ENCODE assay signal across 8 mouse cellular contexts in genomic region chr11:61620254-61620670, GRCm38 (mm10). TPM values are rescaled to one million over a fixed set of nuclear protein-coding genes. Genes with fewer than 3 reads are reported as not detected.
DNase-seq lines count a peak whose midpoint lies in the region; ATAC-seq and TF ChIP-seq lines count a peak whose summit lies in the region.

No protein-coding gene starts in this region.

- ATAC-seq in heart, embryonic 13.5 days (ENCODE audit: extremely low read depth, insufficient number of reproducible peaks, low FRiP score, low TSS enrichment), result peak; percentile 29; the same call in 1 of the 2 replicates
- peak; percentile 55 for ATAC-seq in neural tube, embryonic 11.5 days (ENCODE audit: insufficient read depth, low FRiP score, low TSS enrichment)
- peak; percentile 42 for ATAC-seq in stomach, embryonic 15.5 days (ENCODE audit: insufficient read depth, low FRiP score, low read depth)

- H3K79me2 ChIP-seq in liver, adult 2 months (ENCODE audit: control insufficient read depth, insufficient read depth, low read length), result no peaks in the 10 kb centered on the region

- peak; percentile 42; the same call in 1 of the 2 replicates for TF ChIP-seq CTCF in bone marrow macrophage, adult 2 months (IDR thresholded peaks at IDR 0.05; ENCODE audit: low read depth, low read length)
- TF ChIP-seq CTCF in embryonic fibroblast, embryonic 13.5 days (IDR thresholded peaks at IDR 0.05; ENCODE audit: borderline replicate concordance, insufficient read depth, low read length), result peak; percentile 91
- peak; percentile 85 for TF ChIP-seq CTCF in liver, adult 2 months (IDR thresholded peaks at IDR 0.05; ENCODE audit: low read depth, low read length)

- DNase-seq in A20 (ENCODE audit: low read depth, low spot score), result peak; percentile 87
- DNase-seq in kidney, postnatal 10 days, result peak; percentile 93
- DNase-seq in liver, adult 2 months (ENCODE audit: extremely low read depth, low read depth, low spot score), result peak; percentile 13
- DNase-seq in neural tube, embryonic 11.5 days (ENCODE audit: low spot score), result peak; percentile 86

- H3K9ac ChIP-seq in heart, embryonic 13.5 days, result peak overlapping the region; percentile 79
- no peak overlapping the region for H3K9ac ChIP-seq in liver, adult 2 months (ENCODE audit: low read depth, low read length)
- peak overlapping the region; percentile 54 for H3K9ac ChIP-seq in neural tube, embryonic 11.5 days (ENCODE audit: low read length)
- H3K9ac ChIP-seq in stomach, embryonic 15.5 days, result no peak overlapping the region

- H3K4me2 ChIP-seq in heart, embryonic 13.5 days, result peak overlapping the region; percentile 82
- H3K4me2 ChIP-seq in neural tube, embryonic 11.5 days (ENCODE audit: low read depth), result peak overlapping the region; percentile 64
- H3K4me2 ChIP-seq in stomach, embryonic 15.5 days, result peak overlapping the region; percentile 75

- under 1% methylated on average over 17 of the region's 17 CpGs for WGBS in heart, embryonic 13.5 days
- WGBS in liver, adult 2 months, result 3% methylated on average over 17 of the region's 17 CpGs
- 1% methylated on average over 17 of the region's 17 CpGs for WGBS in neural tube, embryonic 11.5 days
- under 1% methylated on average over 17 of the region's 17 CpGs for WGBS in stomach, embryonic 15.5 days

- no peaks in the 10 kb centered on the region for H3K36me3 ChIP-seq in heart, embryonic 13.5 days
- no peaks in the 10 kb centered on the region for H3K36me3 ChIP-seq in liver, adult 2 months (ENCODE audit: control insufficient read depth, insufficient read depth, low read length)
- H3K36me3 ChIP-seq in neural tube, embryonic 11.5 days (ENCODE audit: control insufficient read depth, insufficient read depth, low read length), result no peaks in the 10 kb centered on the region
- no peaks in the 10 kb centered on the region for H3K36me3 ChIP-seq in stomach, embryonic 15.5 days

- no peaks in the 10 kb centered on the region for H3K4me1 ChIP-seq in bone marrow macrophage, adult 2 months (ENCODE audit: control insufficient read depth, insufficient read depth, low read length)
- peaks cover 9% of the 10 kb centered on the region; the same call in 1 of the 2 replicates for H3K4me1 ChIP-seq in embryonic fibroblast, embryonic 13.5 days (ENCODE audit: control insufficient read depth, insufficient read depth, low read length)
- peaks cover 34% of the 10 kb centered on the region for H3K4me1 ChIP-seq in heart, embryonic 13.5 days
- H3K4me1 ChIP-seq in liver, adult 2 months (ENCODE audit: control insufficient read depth, insufficient read depth, low read length), result no peaks in the 10 kb centered on the region; the same call in 1 of the 2 replicates
- peaks cover 8% of the 10 kb centered on the region for H3K4me1 ChIP-seq in neural tube, embryonic 11.5 days (ENCODE audit: control insufficient read depth, insufficient read depth, low read length)
- H3K4me1 ChIP-seq in stomach, embryonic 15.5 days, result peaks cover 15% of the 10 kb centered on the region

- H3K27me3 ChIP-seq in heart, embryonic 13.5 days (replicated peaks), result no peaks in the 10 kb centered on the region
- no peaks in the 10 kb centered on the region for H3K27me3 ChIP-seq in liver, adult 2 months (ENCODE audit: control insufficient read depth, insufficient read depth, low read length)
- H3K27me3 ChIP-seq in neural tube, embryonic 11.5 days (ENCODE audit: control insufficient read depth, insufficient read depth, low read length), result no peaks in the 10 kb centered on the region
- H3K27me3 ChIP-seq in stomach, embryonic 15.5 days (replicated peaks), result no peaks in the 10 kb centered on the region

- no peak for TF ChIP-seq POLR2A in bone marrow macrophage, adult 2 months (IDR thresholded peaks at IDR 0.05; ENCODE audit: borderline replicate concordance, low read depth, low read length)
- peak; percentile 79 for TF ChIP-seq POLR2A in embryonic fibroblast, embryonic 13.5 days (IDR thresholded peaks at IDR 0.05; ENCODE audit: low read depth, low read length)
- no peak for TF ChIP-seq POLR2A in liver, adult 2 months (IDR thresholded peaks at IDR 0.05; ENCODE audit: extremely low read depth, insufficient read depth, low read length)

- H3K27ac ChIP-seq in bone marrow macrophage, adult 2 months (ENCODE audit: insufficient read depth, low read depth, low read length), result no peak overlapping the region
- 0 out of 2 replicates have a peak overlapping the region, but pooled peaks have one; percentile 11 for H3K27ac ChIP-seq in embryonic fibroblast, embryonic 13.5 days (ENCODE audit: insufficient read depth, low read length)
- H3K27ac ChIP-seq in heart, embryonic 13.5 days (replicated peaks), result peak overlapping the region; percentile 58; the same call in 1 of the 2 replicates
- H3K27ac ChIP-seq in liver, adult 2 months (replicated peaks; ENCODE audit: insufficient read depth, low read depth, low read length), result no peak overlapping the region
- H3K27ac ChIP-seq in neural tube, embryonic 11.5 days (ENCODE audit: low read depth, low read length), result no peak overlapping the region
- peak overlapping the region; percentile 63; the same call in 1 of the 2 replicates for H3K27ac ChIP-seq in stomach, embryonic 15.5 days

- no peak overlapping the region for H3K4me3 ChIP-seq in bone marrow macrophage, adult 2 months (ENCODE audit: insufficient read depth, low read length)
- H3K4me3 ChIP-seq in embryonic fibroblast, embryonic 13.5 days (ENCODE audit: insufficient read depth, low read length), result no peak overlapping the region
- H3K4me3 ChIP-seq in heart, embryonic 13.5 days, result peak overlapping the region; percentile 53
- peak overlapping the region; percentile 1; the same call in 1 of the 2 replicates for H3K4me3 ChIP-seq in liver, adult 2 months (ENCODE audit: insufficient read depth, low read depth, low read length)
- peak overlapping the region; percentile 39 for H3K4me3 ChIP-seq in neural tube, embryonic 11.5 days (ENCODE audit: low read depth, low read length)
- peak overlapping the region; percentile 40 for H3K4me3 ChIP-seq in stomach, embryonic 15.5 days (replicated peaks)

- H3K9me3 ChIP-seq in heart, embryonic 13.5 days, result no peaks in the 10 kb centered on the region
- no peaks in the 10 kb centered on the region for H3K9me3 ChIP-seq in neural tube, embryonic 11.5 days (ENCODE audit: control insufficient read depth, low read length)
- H3K9me3 ChIP-seq in stomach, embryonic 15.5 days, result no peaks in the 10 kb centered on the region

RNA-seq across cellular contexts. Expression of gene Grap, which starts 32.8 kb away (rescaled TPM):
- polyA plus RNA-seq in bone marrow macrophage, adult 2 months (2012; ENCODE audit: insufficient read depth, insufficient read length, missing spikeins), result 3.1 and 4.0 TPM in 2 replicates
- polyA plus RNA-seq in embryonic fibroblast, embryonic 13.5 days (2011; ENCODE audit: insufficient read length, low read depth, missing spikeins), result 0.30 and 0.32 TPM in 2 replicates
- polyA plus RNA-seq in heart, embryonic 13.5 days (2015; fragmentation: Nextera tagmentation; extraction: Ambion mirVana), result 10.5 and 11.2 TPM in 2 replicates
- total RNA-seq in liver, adult 2 months (2014; rRNA removed), result 3.8 and 5.0 TPM in 2 replicates
- 2.8 and 3.4 TPM in 2 replicates for polyA plus RNA-seq in liver, adult 2 months (2012; rRNA removed)
- 6.6 and 8.5 TPM in 2 replicates for polyA plus RNA-seq in neural tube, embryonic 11.5 days (2014; fragmentation: Nextera tagmentation; extraction: Ambion mirVana)
- polyA plus RNA-seq in stomach, embryonic 15.5 days (2015; fragmentation: Nextera tagmentation; extraction: Ambion mirVana), result 8.8 and 9.3 TPM in 2 replicates

RNA-seq across cellular contexts. Expression of gene Epn2, which starts 40.8 kb away (rescaled TPM):
- 3.1 and 3.2 TPM in 2 replicates for polyA plus RNA-seq in bone marrow macrophage, adult 2 months (2012; ENCODE audit: insufficient read depth, insufficient read length, missing spikeins)
- 34.8 and 35.6 TPM in 2 replicates for polyA plus RNA-seq in embryonic fibroblast, embryonic 13.5 days (2011; ENCODE audit: insufficient read length, low read depth, missing spikeins)
- polyA plus RNA-seq in heart, embryonic 13.5 days (2015; fragmentation: Nextera tagmentation; extraction: Ambion mirVana), result 19.8 and 20.5 TPM in 2 replicates
- total RNA-seq in liver, adult 2 months (2014; rRNA removed), result 5.7 and 6.1 TPM in 2 replicates
- polyA plus RNA-seq in liver, adult 2 months (2012; rRNA removed), result 3.2 and 4.5 TPM in 2 replicates
- polyA plus RNA-seq in neural tube, embryonic 11.5 days (2014; fragmentation: Nextera tagmentation; extraction: Ambion mirVana), result 31.4 and 35.0 TPM in 2 replicates
- 19.7 and 22.5 TPM in 2 replicates for polyA plus RNA-seq in stomach, embryonic 15.5 days (2015; fragmentation: Nextera tagmentation; extraction: Ambion mirVana)

Comparison
In these comparisons a context has a peak if more than half of its experiments do, and no peak if none do; other contexts are left out.
1. DNase-seq: peak in every context shown above with its lines; median percentile 93 in kidney, postnatal 10 days; 87 in A20; 86 in neural tube, embryonic 11.5 days; 13 in liver, adult 2 months.
2. H3K27ac ChIP-seq: peak in embryonic fibroblast, embryonic 13.5 days (single experiment), heart, embryonic 13.5 days (single experiment) and stomach, embryonic 15.5 days (single experiment); none in bone marrow macrophage, adult 2 months (single experiment), liver, adult 2 months (single experiment) and neural tube, embryonic 11.5 days (single experiment).
3. H3K4me3 ChIP-seq: peak in heart, embryonic 13.5 days (single experiment), liver, adult 2 months (single experiment), neural tube, embryonic 11.5 days (single experiment) and stomach, embryonic 15.5 days (single experiment); none in bone marrow macrophage, adult 2 months (single experiment) and embryonic fibroblast, embryonic 13.5 days (single experiment).
4. H3K9ac ChIP-seq: peak in heart, embryonic 13.5 days (single experiment) and neural tube, embryonic 11.5 days (single experiment); none in liver, adult 2 months (single experiment) and stomach, embryonic 15.5 days (single experiment).
5. Peak in every context shown above with its lines, with median percentiles within 50 percentile points of each other: CTCF ChIP-seq, ATAC-seq and H3K4me2 ChIP-seq.